Mouse (Mus musculus) small intestine, adult 2 months (tissue): ENCODE results near the gene Rab6a.

Experiments
- CTCF ChIP-seq: fragments of 200-500 bp; IDR thresholded peaks from 2 replicates; pipeline ENCODE4 v1.5.1; 2012; ENCODE audit warnings: low read depth, mild to moderate bottlenecking, control low read depth, inconsistent platforms, low read length, moderate library complexity, mixed read lengths; ENCODE audit not compliant: insufficient replicate concordance, insufficient read length; ENCODE audit errors: extremely low read depth
- POLR2A ChIP-seq: fragments of 200-500 bp; IDR thresholded peaks from 2 replicates; pipeline ENCODE4 v1.6.1; 2012; ENCODE audit warnings: low read depth, mild to moderate bottlenecking, control low read depth, inconsistent platforms, low read length, moderate library complexity

GRCm38 (mm10) chr7:100569907-100570306, 37.3 kb upstream of the Rab6a start:
- TF ChIP-seq CTCF (no peak), POLR2A (no peak)
